Mouse (Mus musculus) myocyte (in vitro differentiated cells): Measurements from ENCODE around the gene Klk1b22. TPM values are rescaled to one million over a fixed set of nuclear protein-coding genes. Genes with fewer than 3 reads are reported as not detected.
"Not testable (repeated sequence)": the region's sequence is repeated elsewhere in the genome, so short reads cannot be mapped to it uniquely, and the experiment has no call there.

Experiments used
- H3K27me3 ChIP-seq: one replicate; pipeline ENCODE4 v1.6.1; 2011; ENCODE audit not compliant: control insufficient read depth, insufficient read depth, insufficient read length
- H3K36me3 ChIP-seq: one replicate; pipeline ENCODE4 v1.6.1; 2011; ENCODE audit not compliant: control insufficient read depth, insufficient read depth
- H3K4me2 ChIP-seq: one replicate; pipeline ENCODE4 v1.6.1; 2011; ENCODE audit warnings: low read depth, control low read depth
- H3K4me3 ChIP-seq: one replicate; pipeline ENCODE4 v1.5.1; 2011; ENCODE audit warnings: mild to moderate bottlenecking, control low read depth, moderate library complexity
- H3K79me2 ChIP-seq: one replicate; pipeline ENCODE4 v1.6.1; 2011; ENCODE audit not compliant: control insufficient read depth, insufficient read depth
- H3ac ChIP-seq: one replicate; pipeline ENCODE4 v1.6.1; 2011; ENCODE audit not compliant: control insufficient read depth, insufficient read length
- CEBPB ChIP-seq: IDR thresholded peaks from 2 replicates; pipeline ENCODE4 v1.6.1; 2011; ENCODE audit warnings: mild to moderate bottlenecking, moderate library complexity; ENCODE audit not compliant: poor library complexity, insufficient read depth, severe bottlenecking
- E2F4 ChIP-seq: IDR thresholded peaks from one replicate; pipeline ENCODE4 v1.6.1; 2011; ENCODE audit warnings: mild to moderate bottlenecking, control low read depth, moderate library complexity; ENCODE audit not compliant: insufficient read depth
- MAX ChIP-seq: IDR thresholded peaks from one replicate; pipeline ENCODE4 v1.6.1; 2011; ENCODE audit warnings: low read depth, mild to moderate bottlenecking, control low read depth
- MYOD1 ChIP-seq, 3 experiments: IDR thresholded peaks; one replicate each; pipeline ENCODE4 v1.6.1; 2011; ENCODE audit warnings: control low read depth in 2 of 3, low read depth in 2 of 3, mild to moderate bottlenecking in 2 of 3, moderate library complexity in 1 of 3; ENCODE audit not compliant: insufficient read length in 2 of 3, control insufficient read depth in 1 of 3
- MYOG ChIP-seq, 3 experiments: IDR thresholded peaks; one replicate each; pipeline ENCODE4 v1.6.1; 2011; ENCODE audit warnings: control low read depth in 2 of 3, low read depth in 2 of 3, mild to moderate bottlenecking in 2 of 3; ENCODE audit not compliant: insufficient read length in 2 of 3, control insufficient read depth in 1 of 3, insufficient read depth in 1 of 3
- POLR2A ChIP-seq: IDR thresholded peaks from one replicate; pipeline ENCODE4 v1.6.1; 2011; ENCODE audit warnings: low read depth, mild to moderate bottlenecking, control low read depth, moderate library complexity; ENCODE audit not compliant: insufficient read length
- POLR2AphosphoS2 ChIP-seq: IDR thresholded peaks from one replicate; pipeline ENCODE4 v1.6.1; 2011; ENCODE audit warnings: low read depth, control low read depth; ENCODE audit not compliant: insufficient read length
- REST ChIP-seq: IDR thresholded peaks from one replicate; pipeline ENCODE4 v1.6.1; 2011; ENCODE audit warnings: mild to moderate bottlenecking, control low read depth, moderate library complexity; ENCODE audit not compliant: insufficient read depth, insufficient read length
- SRF ChIP-seq: IDR thresholded peaks from one replicate; pipeline ENCODE4 v1.6.1; 2011; ENCODE audit warnings: low read depth; ENCODE audit not compliant: control insufficient read depth, insufficient read length
- TCF12 ChIP-seq: IDR thresholded peaks from one replicate; pipeline ENCODE4 v1.6.1; 2011; ENCODE audit warnings: mild to moderate bottlenecking, control low read depth; ENCODE audit not compliant: poor library complexity, insufficient read depth, severe bottlenecking
- TCF3 ChIP-seq: IDR thresholded peaks from one replicate; pipeline ENCODE4 v1.6.1; 2011; ENCODE audit warnings: low read depth, control low read depth; ENCODE audit not compliant: insufficient read length
- USF1 ChIP-seq: IDR thresholded peaks from one replicate; pipeline ENCODE4 v1.6.1; 2011; ENCODE audit warnings: low read depth, mild to moderate bottlenecking, control low read depth, moderate library complexity
- polyA plus RNA-seq: library from polyadenylated mRNA; unstranded; fragments of >200 nt; fragmentation: generic; extraction: Trizol; gene quantifications from one replicate; pipeline ENCODE4 v1.2.1, GENCODE M21; 2012; ENCODE audit warnings: missing spikeins

The Klk1b22 gene
- polyA plus RNA-seq, result 1.1 TPM

DNA sequence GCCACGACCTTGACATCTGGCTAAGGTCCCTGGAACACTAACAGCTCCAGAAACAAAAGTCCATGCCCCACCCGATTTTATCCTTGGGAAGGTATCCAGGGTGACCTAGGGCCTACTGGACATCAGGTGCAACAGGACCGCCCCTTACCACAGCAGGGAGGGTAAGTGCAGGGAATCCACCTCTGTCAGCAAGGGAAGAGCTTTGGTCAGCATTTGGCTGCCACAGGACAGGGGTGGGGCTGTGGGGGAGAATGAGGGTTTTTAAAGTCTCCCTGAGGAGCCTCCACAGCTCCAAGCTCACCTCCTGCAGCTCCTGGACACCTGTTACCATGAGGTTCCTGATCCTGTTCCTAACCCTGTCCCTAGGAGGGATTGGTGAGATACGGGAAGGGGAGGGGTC lies at the start of gene Klk1b22:
Gene Klk1b22, plus strand, starts transcription at position 301 of the 400 bp plus-strand sequence.
- no peaks in the 10 kb centered on the region for H3K36me3 ChIP-seq
- H3K27me3 ChIP-seq, result no peaks in the 10 kb centered on the region
- H3K4me2 ChIP-seq, result peak within 1 kb of the TSS; percentile 41
- no peak within 1 kb of the TSS for H3ac ChIP-seq
- no peaks in the 10 kb centered on the region for H3K79me2 ChIP-seq
- no peak within 1 kb of the TSS for H3K4me3 ChIP-seq
- TF ChIP-seq CEBPB, result no peak
- TF ChIP-seq TCF3, result no peak
- no peak for TF ChIP-seq POLR2A
- no peak for TF ChIP-seq MAX
- no peak for TF ChIP-seq E2F4

GRCm38 (mm10) chr7:44072117-44072516 lies 40.4 kb upstream of the Klk1b22 start:
- Histone ChIP-seq H3ac (no peak overlapping the region), H3K36me3 (no peaks in the 10 kb centered on the region), H3K27me3 (no peaks in the 10 kb centered on the region), H3K79me2 (no peaks in the 10 kb centered on the region), H3K4me2 (no peak overlapping the region), H3K4me3 (no peak overlapping the region)
- TF ChIP-seq MYOG (IDR thresholded peaks at IDR 0.05; ENCODE audit: control insufficient read depth in 1 of 3, insufficient read depth in 1 of 3, insufficient read length in 2 of 3, low read depth in 2 of 3) (no peak), MYOD1 (IDR thresholded peaks at IDR 0.05; ENCODE audit: control insufficient read depth in 1 of 3, insufficient read length in 2 of 3, low read depth in 2 of 3) (no peak), E2F4 (no peak), USF1 (no peak)

GRCm38 (mm10) chr7:44077703-44078102 lies 34.8 kb upstream of the Klk1b22 start:
- Histone ChIP-seq H3K79me2 (no peaks in the 10 kb centered on the region), H3K36me3 (no peaks in the 10 kb centered on the region), H3K4me3 (no peak overlapping the region), H3K27me3 (no peaks in the 10 kb centered on the region), H3ac (no peak overlapping the region), H3K4me2 (no peak overlapping the region)
- TF ChIP-seq MAX, result no peak

DNA sequence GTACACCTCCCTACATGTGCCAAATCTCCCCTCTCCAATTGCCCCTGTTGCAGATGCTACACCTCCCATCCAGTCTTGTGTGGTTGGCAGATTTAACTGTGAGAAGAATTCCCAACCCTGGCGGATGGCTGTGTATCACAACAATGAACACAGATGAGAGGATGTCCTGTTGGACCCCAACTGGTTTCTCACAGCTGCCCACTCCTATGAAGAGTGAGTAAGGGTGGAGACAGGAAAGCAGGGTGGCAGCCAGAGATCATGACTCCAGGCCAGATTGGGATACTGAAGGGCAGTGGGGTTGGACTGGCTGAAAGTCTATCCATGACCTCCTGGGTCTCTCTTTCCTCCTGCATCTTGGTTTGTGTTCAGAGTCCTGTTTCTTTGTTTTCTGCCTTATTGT lies 16.4 kb upstream of the Klk1b22 start:
- no peak overlapping the region for H3K4me2 ChIP-seq
- H3K4me3 ChIP-seq, result no peak overlapping the region
- H3K36me3 ChIP-seq, result no peaks in the 10 kb centered on the region
- no peak for TF ChIP-seq MAX
- TF ChIP-seq MYOG (IDR thresholded peaks at IDR 0.05; ENCODE audit: control insufficient read depth in 1 of 3, insufficient read depth in 1 of 3, insufficient read length in 2 of 3, low read depth in 2 of 3), result no peak
- no peak for TF ChIP-seq SRF
- TF ChIP-seq POLR2AphosphoS2, result no peak
- TF ChIP-seq TCF12, result no peak
- TF ChIP-seq CEBPB, result no peak
- no peak for TF ChIP-seq POLR2A
- TF ChIP-seq E2F4, result no peak
- TF ChIP-seq REST, result no peak
- TF ChIP-seq USF1, result no peak
- no peak overlapping the region for H3ac ChIP-seq
- H3K79me2 ChIP-seq, result no peaks in the 10 kb centered on the region
- no peaks in the 10 kb centered on the region for H3K27me3 ChIP-seq

GRCm38 (mm10) chr7:44102028-44102427 lies 10.4 kb upstream of the Klk1b22 start, which contains the start of gene Klk1b21:
TSS of gene Klk1b21 (plus strand) at chr7:44102328.
- not testable (repeated sequence) for H3K4me3 ChIP-seq, H3K27me3 ChIP-seq, H3K36me3 ChIP-seq, H3ac ChIP-seq, H3K4me2 ChIP-seq, H3K79me2 ChIP-seq

GRCm38 (mm10) chr7:44123445-44123844 lies 11.0 kb downstream of the Klk1b22 start:
- no peak overlapping the region for H3K4me2 ChIP-seq
- H3K79me2 ChIP-seq, result no peaks in the 10 kb centered on the region
- TF ChIP-seq TCF12, result no peak
- TF ChIP-seq E2F4, result no peak
- TF ChIP-seq POLR2A, result no peak
- TF ChIP-seq MYOG (IDR thresholded peaks at IDR 0.05; ENCODE audit: control insufficient read depth in 1 of 3, insufficient read depth in 1 of 3, insufficient read length in 2 of 3, low read depth in 2 of 3), result no peak
- no peak overlapping the region for H3ac ChIP-seq
- H3K27me3 ChIP-seq, result no peaks in the 10 kb centered on the region
- no peaks in the 10 kb centered on the region for H3K36me3 ChIP-seq
- H3K4me3 ChIP-seq, result no peak overlapping the region
